Mouse (Mus musculus): ENCODE results near the gene Ddx55.
"Not testable (repeated sequence)": the region's sequence is repeated elsewhere in the genome, so short reads cannot be mapped to it uniquely, and the experiment has no call there.

Ddx55 gene

GRCm38 (mm10) chr5:124538813-124539792, 13.6 kb upstream of the Ddx55 start:
- peak in 1 of 2 experiments; percentile 35 for DNase-seq (ENCODE audit: low spot score in 2 of 2)

- DNase-seq (ENCODE audit: low spot score in 2 of 2), result no peak
Measured at GRCm38 (mm10) chr5:124539905-124540304, 12.8 kb upstream of the Ddx55 start.

GRCm38 (mm10) chr5:124540383-124540786, 12.3 kb upstream of the Ddx55 start, which contains the start of gene Tmed2:
Gene Tmed2, plus strand, starts transcription at chr5:124540695.
- DNase-seq (ENCODE audit: low spot score in 2 of 2), result peak; percentile 85 to 93

- DNase-seq (ENCODE audit: low spot score in 2 of 2), result peak; percentile 62 to 76
Measured at GRCm38 (mm10) chr5:124540905-124541601, 11.6 kb upstream of the Ddx55 start.

DNA sequence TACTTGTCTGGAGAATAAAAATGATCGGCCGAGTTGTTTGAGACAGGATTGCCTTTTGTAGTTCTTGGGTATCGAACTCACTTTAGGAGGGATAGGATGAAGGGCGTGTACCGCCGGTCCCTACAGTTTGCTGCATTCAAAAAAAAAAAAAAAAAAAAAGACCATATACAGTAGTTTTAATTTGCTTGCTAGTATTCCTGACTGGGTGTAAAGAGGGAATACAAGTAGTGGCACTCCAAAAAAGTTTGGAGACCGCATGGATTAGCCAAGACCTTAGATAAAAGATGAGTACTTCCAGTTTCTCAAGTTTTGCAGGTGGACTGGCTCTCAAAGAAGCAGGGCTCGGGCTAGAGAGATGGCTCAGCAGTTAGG, 11.1 kb upstream of the Ddx55 start:
- DNase-seq (ENCODE audit: low spot score in 2 of 2), result no peak

DNA sequence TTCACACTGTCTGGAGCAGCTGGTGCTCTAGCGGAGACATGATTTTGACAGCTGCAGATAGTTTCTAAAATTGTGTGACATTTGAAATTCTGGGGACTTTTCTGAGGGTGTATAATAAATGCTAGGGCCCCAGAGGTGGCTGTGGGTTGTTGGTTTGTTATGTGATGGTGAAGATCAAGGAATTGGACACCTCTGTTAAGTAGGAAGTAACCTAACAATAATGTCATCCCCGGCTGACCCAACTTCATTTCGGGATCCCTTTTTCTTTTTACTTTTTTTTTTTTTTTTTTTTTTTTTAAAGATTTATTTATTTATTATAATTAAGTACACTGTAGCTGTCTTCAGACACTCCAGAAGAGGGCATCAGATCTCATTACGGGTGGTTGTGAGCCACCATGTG, 1.9 kb upstream of the Ddx55 start:
- DNase-seq (ENCODE audit: low spot score in 2 of 2), result not testable (repeated sequence)

GRCm38 (mm10) chr5:124551349-124552093, 1.1 kb upstream of the Ddx55 start:
- DNase-seq (ENCODE audit: low spot score in 2 of 2), result not testable (repeated sequence)

DNA sequence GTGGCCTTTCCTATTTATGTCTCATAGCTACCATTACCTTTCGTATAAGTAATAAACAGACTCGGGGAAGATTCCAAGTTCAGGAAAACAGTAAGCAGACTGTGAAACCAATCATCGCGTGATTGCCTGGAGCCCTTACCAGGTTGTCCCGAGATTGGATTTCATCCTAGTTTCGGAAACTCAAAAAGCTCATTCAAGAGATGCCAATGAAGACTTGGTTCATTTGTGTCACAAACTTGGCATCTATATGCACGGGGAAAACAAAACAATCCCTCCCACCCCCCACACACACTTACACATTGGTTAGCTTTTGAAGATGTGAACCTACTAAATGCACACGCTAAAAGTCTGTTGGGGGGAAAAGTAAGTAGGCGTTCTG, 581 bp upstream of the Ddx55 start:
- no peak for DNase-seq (ENCODE audit: low spot score in 2 of 2)

- DNase-seq (ENCODE audit: low spot score in 2 of 2), result no peak
Measured at GRCm38 (mm10) chr5:124553607-124554006, 943 bp downstream of the Ddx55 start.

GRCm38 (mm10) chr5:124555145-124555544, 2.5 kb downstream of the Ddx55 start:
- DNase-seq (ENCODE audit: low spot score in 2 of 2), result no peak

DNA sequence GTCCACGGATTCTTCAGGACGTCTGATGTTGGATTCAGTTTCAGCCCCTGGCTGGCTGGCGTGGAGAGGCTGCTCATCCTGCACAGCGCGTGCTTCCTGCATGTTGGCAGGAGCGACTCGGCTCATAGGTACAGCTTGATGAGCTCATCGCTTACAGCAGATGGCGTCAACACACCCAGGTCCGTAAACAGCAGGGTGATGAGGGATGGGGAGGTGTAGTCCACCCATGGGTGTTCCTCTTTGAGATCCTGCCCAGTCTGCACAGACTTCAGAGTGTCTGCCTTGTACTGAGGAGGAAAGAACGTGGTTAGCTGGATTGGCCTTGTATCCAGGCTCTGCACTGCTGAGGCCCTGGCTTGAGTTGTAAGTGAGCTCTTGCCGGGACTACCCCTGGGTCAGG, 18.4 kb downstream of the Ddx55 start:
- DNase-seq (ENCODE audit: low spot score in 2 of 2), result no peak

GRCm38 (mm10) chr5:124575467-124575866, 22.8 kb downstream of the Ddx55 start:
- no peak for DNase-seq (ENCODE audit: low spot score in 2 of 2)

DNA sequence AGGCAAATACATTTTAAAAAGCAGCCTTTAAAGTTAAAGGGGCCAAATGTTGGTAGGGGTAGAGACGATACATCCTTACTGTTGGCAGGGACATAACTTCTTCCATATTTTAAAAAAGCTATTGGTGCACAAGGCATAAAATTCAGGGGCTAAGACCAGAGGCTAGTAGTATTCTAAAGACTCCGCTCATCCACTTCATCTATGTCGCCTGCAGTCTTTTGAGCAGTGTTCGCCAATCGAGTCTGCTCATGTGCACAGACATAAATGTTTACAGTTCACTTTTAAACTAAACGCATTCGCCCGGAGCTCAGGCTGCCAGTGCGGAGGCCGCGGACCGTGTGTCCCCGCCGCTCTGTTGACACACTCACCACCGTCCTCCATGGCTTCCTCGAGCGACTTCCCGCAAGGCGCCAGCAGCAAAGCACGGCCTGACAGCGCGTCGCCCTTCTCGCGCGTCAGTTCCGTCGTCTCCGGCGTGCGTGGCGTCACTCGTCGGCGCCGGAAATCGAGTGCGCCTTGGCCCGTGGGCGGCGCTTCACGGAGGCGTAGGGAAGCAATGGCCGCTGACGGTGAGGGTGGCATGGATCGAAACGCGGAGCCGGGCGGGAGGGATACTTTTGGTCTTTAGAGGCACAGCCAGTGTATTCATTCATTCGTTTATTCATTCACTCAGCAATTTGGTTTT, 26.1 kb downstream of the Ddx55 start, which contains the start of the genes Eif2b1 and Gtf2h3:
Gene Eif2b1 (minus strand): TSS at position 499 of the 685 bp plus-strand sequence.
Gene Gtf2h3 (plus strand): TSS at position 508 of the 685 bp plus-strand sequence.
- DNase-seq (ENCODE audit: low spot score in 2 of 2), result peak; percentile 88 to 92

DNA sequence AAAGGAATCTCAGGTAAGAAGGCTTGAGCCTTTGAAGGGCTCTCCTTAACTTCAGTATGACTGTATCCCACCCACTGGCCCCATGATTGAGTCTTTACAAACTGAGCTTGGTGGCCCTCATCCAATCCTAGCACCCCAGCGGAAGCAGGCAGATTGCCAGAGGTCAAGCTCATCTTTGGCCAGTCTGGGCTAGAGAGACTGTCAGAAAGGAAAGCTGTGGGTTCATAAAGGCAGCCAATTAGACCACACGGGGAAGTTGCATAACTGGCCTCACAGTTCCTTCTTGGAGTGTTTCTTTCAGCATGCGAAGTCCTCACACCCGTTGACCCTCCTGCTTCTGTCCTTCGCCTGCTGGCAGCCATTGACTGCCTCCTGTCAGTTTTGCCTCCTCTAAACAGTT, 29.9 kb downstream of the Ddx55 start:
- no peak for DNase-seq (ENCODE audit: low spot score in 2 of 2)

GRCm38 (mm10) chr5:124592768-124593167, 40.1 kb downstream of the Ddx55 start:
- no peak for DNase-seq (ENCODE audit: low spot score in 2 of 2)

- peak; percentile 82 to 89 for DNase-seq (ENCODE audit: low spot score in 2 of 2)
Measured at GRCm38 (mm10) chr5:124598224-124599174, 45.8 kb downstream of the Ddx55 start.

GRCm38 (mm10) chr5:124599726-124600125, 47.1 kb downstream of the Ddx55 start:
- not testable (repeated sequence) for DNase-seq (ENCODE audit: low spot score in 2 of 2)

DNA sequence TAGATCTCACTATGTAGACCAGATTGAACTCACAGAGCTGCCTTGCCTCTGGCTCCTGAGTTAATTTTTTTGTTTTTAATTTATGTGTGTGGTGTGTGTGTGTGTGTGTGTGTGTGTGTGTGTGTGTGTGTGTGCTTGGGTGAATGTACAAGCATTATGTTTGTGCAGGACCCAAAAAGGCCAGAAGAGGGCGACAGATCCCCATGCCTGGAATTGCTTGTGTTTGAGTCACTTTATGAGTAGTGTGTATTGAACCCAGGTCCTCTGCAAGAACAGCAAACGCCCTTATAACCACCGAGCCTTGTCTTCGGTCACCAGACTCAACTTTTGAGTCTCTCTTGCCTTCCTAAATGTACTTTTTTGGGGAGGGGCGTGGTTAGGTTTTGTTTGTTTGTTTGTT, 49.7 kb downstream of the Ddx55 start:
- DNase-seq (ENCODE audit: low spot score in 2 of 2), result peak in 1 of 2 experiments; percentile 11

GRCm38 (mm10) chr5:124604296-124604695, 51.6 kb downstream of the Ddx55 start:
- no peak for DNase-seq (ENCODE audit: low spot score in 2 of 2)

GRCm38 (mm10) chr5:124605041-124605622, 52.5 kb downstream of the Ddx55 start:
- no peak for DNase-seq (ENCODE audit: low spot score in 2 of 2)

All from urinary bladder, adult 18-20 months (tissue).